Mouse (Mus musculus) heart, embryonic 11.5 days (tissue): ENCODE results near the gene Nrxn1. TPM values are rescaled to one million over a fixed set of nuclear protein-coding genes. Genes with fewer than 3 reads are reported as not detected.

Source experiments
- ATAC-seq: fragments of 200-750 bp; cut with Nextera tagmentation; replicated peaks from 2 replicates; pipeline ENCODE4 v1.8.0; 2017; ENCODE audit warnings: moderate library complexity; ENCODE audit not compliant: insufficient number of reproducible peaks, low FRiP score, low TSS enrichment
- H3K27ac ChIP-seq: fragments of 300-500 bp; sonication (generic); 2 replicates; pipeline ENCODE4 v1.5.1; 2014; ENCODE audit warnings: mild to moderate bottlenecking, low read depth, low read length
- H3K27me3 ChIP-seq: fragments of 300-500 bp; sonication (generic); 2 replicates; pipeline ENCODE4 v1.6.1; 2014; ENCODE audit warnings: mild to moderate bottlenecking, low read length, mixed read lengths; ENCODE audit not compliant: control insufficient read depth, insufficient read depth
- H3K36me3 ChIP-seq: fragments of 300-500 bp; sonication (generic); 2 replicates; pipeline ENCODE4 v1.6.1; 2014; ENCODE audit warnings: mild to moderate bottlenecking, low read length, moderate library complexity, mixed read lengths; ENCODE audit not compliant: control insufficient read depth, insufficient read depth
- H3K4me1 ChIP-seq: fragments of 300-500 bp; sonication (generic); 2 replicates; pipeline ENCODE4 v1.6.1; 2014; ENCODE audit warnings: low read length; ENCODE audit not compliant: control insufficient read depth, insufficient read depth
- H3K4me2 ChIP-seq: fragments of 300-500 bp; sonication (generic); 2 replicates; pipeline ENCODE4 v1.6.1; 2014; ENCODE audit warnings: mild to moderate bottlenecking, moderate library complexity
- H3K4me3 ChIP-seq: fragments of 300-500 bp; sonication (generic); 2 replicates; pipeline ENCODE4 v1.5.1; 2014; ENCODE audit warnings: low read depth, low read length
- H3K9ac ChIP-seq: fragments of 300-500 bp; sonication (generic); 2 replicates; pipeline ENCODE4 v1.6.1; 2014; ENCODE audit warnings: mild to moderate bottlenecking, low read depth, low read length, moderate library complexity
- H3K9me3 ChIP-seq: fragments of 300-500 bp; sonication (generic); replicated peaks from 2 replicates; pipeline ENCODE4 v1.6.1; 2016; ENCODE audit warnings: low read length; ENCODE audit not compliant: control insufficient read depth
- WGBS: fragments of 180-500 bp; shearing (Covaris S2); extraction: QIAGEN DNeasy Blood & Tissue Kit; methylation state at CpG from one replicate; pipeline ENCODE4 v1.1.7; 2014; ENCODE audit not compliant: insufficient replicate concordance; 5-methylcytosine and 5-hydroxymethylcytosine counted together
- polyA plus RNA-seq: library from polyadenylated mRNA; unstranded; fragments of >200 nt; fragmentation: Nextera tagmentation; extraction: Ambion mirVana; gene quantifications from 2 replicates; pipeline ENCODE4 v1.2.1, GENCODE M21; 2014

Gene Nrxn1
- polyA plus RNA-seq, 1 experiment from 2014 or later, result 2.1 TPM

- Histone ChIP-seq H3K4me2 (no peak overlapping the region), H3K36me3 (no peaks in the 10 kb centered on the region), H3K27me3 (no peaks in the 10 kb centered on the region), H3K9me3 (no peaks in the 10 kb centered on the region), H3K27ac (no peak overlapping the region), H3K4me3 (no peak overlapping the region), H3K4me1 (no peaks in the 10 kb centered on the region), H3K9ac (no peak overlapping the region)
- ATAC-seq, result no peak
- WGBS, result 76% methylated on average over 4 of the region's 4 CpGs
Measured at GRCm38 (mm10) chr17:90999667-91000154, 93.2 kb downstream of the Nrxn1 start.

- Histone ChIP-seq H3K4me1 (no peaks in the 10 kb centered on the region), H3K4me3 (no peak overlapping the region), H3K9ac (no peak overlapping the region), H3K27me3 (no peaks in the 10 kb centered on the region), H3K9me3 (no peaks in the 10 kb centered on the region), H3K36me3 (no peaks in the 10 kb centered on the region), H3K4me2 (no peak overlapping the region), H3K27ac (no peak overlapping the region)
- no peak for ATAC-seq
- WGBS, result 63% methylated on average over 1 of the region's 1 CpGs
Measured at GRCm38 (mm10) chr17:90997714-90998113, 95.2 kb downstream of the Nrxn1 start.

- Histone ChIP-seq H3K4me3 (no peak overlapping the region), H3K36me3 (no peaks in the 10 kb centered on the region), H3K9me3 (no peaks in the 10 kb centered on the region), H3K9ac (no peak overlapping the region), H3K4me2 (no peak overlapping the region), H3K27ac (no peak overlapping the region), H3K4me1 (no peaks in the 10 kb centered on the region), H3K27me3 (no peaks in the 10 kb centered on the region)
- no peak for ATAC-seq
- 44% methylated on average over 1 of the region's 1 CpGs for WGBS
Measured at GRCm38 (mm10) chr17:90995436-90995835, 97.4 kb downstream of the Nrxn1 start.

- WGBS, result 77% methylated on average over 1 of the region's 1 CpGs
- Histone ChIP-seq H3K4me2 (no peak overlapping the region), H3K9ac (no peak overlapping the region), H3K36me3 (no peaks in the 10 kb centered on the region), H3K27ac (no peak overlapping the region), H3K9me3 (no peaks in the 10 kb centered on the region), H3K27me3 (no peaks in the 10 kb centered on the region), H3K4me3 (no peak overlapping the region), H3K4me1 (no peaks in the 10 kb centered on the region)
- ATAC-seq, result no peak
Measured at GRCm38 (mm10) chr17:90994247-90994646, 98.6 kb downstream of the Nrxn1 start.

GRCm38 (mm10) chr17:90990747-90991146, 102.1 kb downstream of the Nrxn1 start:
- Histone ChIP-seq H3K27ac (no peak overlapping the region), H3K4me3 (no peak overlapping the region), H3K36me3 (no peaks in the 10 kb centered on the region), H3K9me3 (no peaks in the 10 kb centered on the region), H3K9ac (no peak overlapping the region), H3K4me2 (no peak overlapping the region), H3K27me3 (no peaks in the 10 kb centered on the region), H3K4me1 (no peaks in the 10 kb centered on the region)
- 83% methylated on average over 2 of the region's 2 CpGs for WGBS
- ATAC-seq, result no peak

- no peak overlapping the region for H3K4me3 ChIP-seq
- H3K9me3 ChIP-seq, result no peaks in the 10 kb centered on the region
- no peak overlapping the region for H3K27ac ChIP-seq
- H3K36me3 ChIP-seq, result no peaks in the 10 kb centered on the region
- no peak overlapping the region for H3K4me2 ChIP-seq
- WGBS, result 61% methylated on average over 4 of the region's 4 CpGs
- no peaks in the 10 kb centered on the region for H3K27me3 ChIP-seq
- no peaks in the 10 kb centered on the region for H3K4me1 ChIP-seq
- H3K9ac ChIP-seq, result no peak overlapping the region
- ATAC-seq, result no peak
Measured at GRCm38 (mm10) chr17:90962904-90963531, 129.9 kb downstream of the Nrxn1 start.

- Histone ChIP-seq H3K27ac (no peak overlapping the region), H3K4me3 (no peak overlapping the region), H3K27me3 (no peaks in the 10 kb centered on the region), H3K4me1 (no peaks in the 10 kb centered on the region), H3K9ac (no peak overlapping the region), H3K9me3 (no peaks in the 10 kb centered on the region), H3K4me2 (no peak overlapping the region), H3K36me3 (no peaks in the 10 kb centered on the region)
- 76% methylated on average over 2 of the region's 2 CpGs for WGBS
- no peak for ATAC-seq
Measured at GRCm38 (mm10) chr17:90955221-90955620, 137.7 kb downstream of the Nrxn1 start.

GRCm38 (mm10) chr17:90934929-90935328, 157.9 kb downstream of the Nrxn1 start:
- no peaks in the 10 kb centered on the region for H3K36me3 ChIP-seq
- H3K4me2 ChIP-seq, result no peak overlapping the region
- no peaks in the 10 kb centered on the region for H3K9me3 ChIP-seq
- no peaks in the 10 kb centered on the region for H3K27me3 ChIP-seq
- no peak for ATAC-seq
- H3K9ac ChIP-seq, result no peak overlapping the region
- no peaks in the 10 kb centered on the region for H3K4me1 ChIP-seq
- no peak overlapping the region for H3K27ac ChIP-seq
- WGBS, result 88% methylated on average over 2 of the region's 2 CpGs
- H3K4me3 ChIP-seq, result no peak overlapping the region

- Histone ChIP-seq H3K4me2 (no peak overlapping the region), H3K27me3 (no peaks in the 10 kb centered on the region), H3K4me1 (no peaks in the 10 kb centered on the region), H3K9me3 (no peaks in the 10 kb centered on the region), H3K4me3 (no peak overlapping the region), H3K36me3 (no peaks in the 10 kb centered on the region), H3K9ac (no peak overlapping the region), H3K27ac (no peak overlapping the region)
- no peak for ATAC-seq
- WGBS, result 82% methylated on average over 2 of the region's 2 CpGs
Measured at GRCm38 (mm10) chr17:90913320-90913719, 179.6 kb downstream of the Nrxn1 start.
